Mouse (Mus musculus) midbrain, embryonic 14.5 days (tissue): Measurements from ENCODE around the gene Gm20388. TPM values are rescaled to one million over a fixed set of nuclear protein-coding genes. Genes with fewer than 3 reads are reported as not detected.
"Not testable (repeated sequence)": the region's sequence is repeated elsewhere in the genome, so short reads cannot be mapped to it uniquely, and the experiment has no call there.

Source experiments
- ATAC-seq: fragments of 200-750 bp; cut with Nextera tagmentation; 2 replicates; pipeline ENCODE4 v1.8.0; 2017; ENCODE audit warnings: moderate number of reproducible peaks, moderate library complexity; ENCODE audit not compliant: low FRiP score, low TSS enrichment
- DNase-seq: peaks from one replicate; pipeline ENCODE4 v3.0.0-alpha.2; 2015
- H3K27ac ChIP-seq: fragments of 300-500 bp; sonication (generic); replicated peaks from 2 replicates; pipeline ENCODE4 v1.5.1; 2014; ENCODE audit warnings: mild to moderate bottlenecking, low read depth, low read length, moderate library complexity
- H3K27me3 ChIP-seq: fragments of 300-500 bp; sonication (generic); 2 replicates; pipeline ENCODE4 v1.6.1; 2014; ENCODE audit warnings: low read length, control low read depth, mixed read lengths; ENCODE audit not compliant: control insufficient read depth, insufficient read depth
- H3K36me3 ChIP-seq: fragments of 300-500 bp; sonication (generic); 2 replicates; pipeline ENCODE4 v1.6.1; 2014; ENCODE audit warnings: low read length, control low read depth; ENCODE audit not compliant: control insufficient read depth, insufficient read depth
- H3K4me1 ChIP-seq: fragments of 300-500 bp; sonication (generic); 2 replicates; pipeline ENCODE4 v1.6.1; 2014; ENCODE audit warnings: mild to moderate bottlenecking, antibody characterized with exemption, low read length, control low read depth; ENCODE audit not compliant: control insufficient read depth, insufficient read depth
- H3K4me2 ChIP-seq: fragments of 300-500 bp; sonication (generic); 2 replicates; pipeline ENCODE4 v1.6.1; 2014; ENCODE audit warnings: mild to moderate bottlenecking, low read length, moderate library complexity
- H3K4me3 ChIP-seq: fragments of 300-500 bp; sonication (generic); replicated peaks from 2 replicates; pipeline ENCODE4 v1.5.1; 2014; ENCODE audit warnings: low read depth, low read length
- H3K9ac ChIP-seq: fragments of 300-500 bp; sonication (generic); replicated peaks from 2 replicates; pipeline ENCODE4 v1.6.1; 2014; ENCODE audit warnings: mild to moderate bottlenecking, low read length, moderate library complexity
- H3K9me3 ChIP-seq: fragments of 300-500 bp; sonication (generic); 2 replicates; pipeline ENCODE4 v1.6.1; 2016; ENCODE audit warnings: low read length, control low read depth, mixed read lengths; ENCODE audit not compliant: control insufficient read depth
- WGBS: fragments of 180-500 bp; shearing (Covaris S2); extraction: QIAGEN DNeasy Blood & Tissue Kit; methylation state at CpG from one replicate; pipeline ENCODE4 v1.1.7; 2014; 5-methylcytosine and 5-hydroxymethylcytosine counted together
- polyA plus RNA-seq: library from polyadenylated mRNA; unstranded; fragments of >200 nt; fragmentation: Nextera tagmentation; extraction: Ambion mirVana; gene quantifications from 2 replicates; pipeline ENCODE4 v1.2.1, GENCODE M21; 2014

Gene Gm20388
- polyA plus RNA-seq, 1 experiment from 2014 or later: 4.1 TPM

DNA sequence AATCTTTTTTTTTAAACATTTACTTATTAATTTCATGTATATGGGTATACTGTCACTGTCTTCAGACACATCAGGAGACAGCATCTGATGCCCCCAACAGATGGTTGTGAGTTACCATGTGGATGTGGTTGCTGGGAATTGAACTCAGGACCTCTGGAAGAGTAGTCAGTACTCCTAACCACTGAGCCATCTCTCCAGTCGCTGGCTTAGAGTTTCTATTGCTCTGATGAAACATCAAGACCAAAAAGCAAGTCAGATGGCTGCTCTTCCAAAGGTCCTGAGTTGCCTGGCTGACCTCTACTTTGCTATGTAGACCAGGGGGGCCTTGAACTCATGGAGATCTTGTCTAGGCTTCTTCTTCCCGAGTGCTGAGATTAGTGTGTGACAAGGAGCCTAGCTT, 3715.1 kb downstream of the Gm20388 start:
- Histone ChIP-seq H3K27ac (no peak overlapping the region), H3K4me1 (peaks cover 5% of the 10 kb centered on the region; the same call in 1 of the 2 replicates), H3K4me2 (no peak overlapping the region), H3K27me3 (peaks cover 12% of the 10 kb centered on the region), H3K9ac (no peak overlapping the region), H3K4me3 (no peak overlapping the region), H3K9me3 (no peaks in the 10 kb centered on the region), H3K36me3 (no peaks in the 10 kb centered on the region)
- no peak for ATAC-seq
- no peak for DNase-seq
- WGBS: 25% methylated on average over 2 of the region's 2 CpGs

DNA sequence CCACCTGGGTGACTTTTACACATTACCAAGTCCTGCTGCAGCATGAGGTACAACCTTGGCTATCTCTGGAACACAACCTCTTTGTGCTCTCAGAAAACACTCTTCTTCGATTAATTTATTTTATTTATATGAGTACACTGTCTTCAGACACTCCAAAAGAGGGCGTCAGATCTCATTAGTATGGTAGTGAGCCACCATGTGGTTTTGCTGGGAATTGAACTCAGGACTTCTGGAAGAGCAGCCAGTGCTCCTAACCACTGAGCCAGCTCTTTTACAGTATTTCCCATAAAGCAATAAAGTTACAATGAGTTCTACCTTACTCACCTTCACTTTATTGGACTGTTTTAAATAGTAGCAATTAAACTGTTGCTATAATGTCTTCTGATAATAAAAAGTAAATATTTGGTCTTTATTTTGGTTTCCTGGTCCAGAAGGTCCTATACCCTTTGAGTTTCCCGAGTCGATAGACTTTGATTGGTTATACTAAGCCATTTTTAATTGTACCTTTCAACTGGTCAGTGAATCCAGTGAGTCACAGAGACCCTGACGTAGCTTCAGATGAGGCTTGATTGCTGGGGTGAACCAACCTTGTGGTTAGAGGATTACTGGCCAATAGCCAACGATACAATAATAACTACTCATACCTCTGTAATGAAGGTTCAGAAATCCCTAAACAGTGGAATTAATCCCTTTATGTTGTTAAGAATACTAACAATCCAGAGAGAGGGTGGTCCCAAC, 3716.9 kb downstream of the Gm20388 start:
- no peak for ATAC-seq
- no peak overlapping the region for H3K4me2 ChIP-seq
- H3K27me3 ChIP-seq: peaks cover 12% of the 10 kb centered on the region
- H3K4me3 ChIP-seq: no peak overlapping the region
- peaks cover 5% of the 10 kb centered on the region; the same call in 1 of the 2 replicates for H3K4me1 ChIP-seq
- no peak overlapping the region for H3K27ac ChIP-seq
- no peaks in the 10 kb centered on the region for H3K9me3 ChIP-seq
- no peaks in the 10 kb centered on the region for H3K36me3 ChIP-seq
- DNase-seq: no peak
- H3K9ac ChIP-seq: no peak overlapping the region
- 65% methylated on average over 6 of the region's 6 CpGs for WGBS

DNA sequence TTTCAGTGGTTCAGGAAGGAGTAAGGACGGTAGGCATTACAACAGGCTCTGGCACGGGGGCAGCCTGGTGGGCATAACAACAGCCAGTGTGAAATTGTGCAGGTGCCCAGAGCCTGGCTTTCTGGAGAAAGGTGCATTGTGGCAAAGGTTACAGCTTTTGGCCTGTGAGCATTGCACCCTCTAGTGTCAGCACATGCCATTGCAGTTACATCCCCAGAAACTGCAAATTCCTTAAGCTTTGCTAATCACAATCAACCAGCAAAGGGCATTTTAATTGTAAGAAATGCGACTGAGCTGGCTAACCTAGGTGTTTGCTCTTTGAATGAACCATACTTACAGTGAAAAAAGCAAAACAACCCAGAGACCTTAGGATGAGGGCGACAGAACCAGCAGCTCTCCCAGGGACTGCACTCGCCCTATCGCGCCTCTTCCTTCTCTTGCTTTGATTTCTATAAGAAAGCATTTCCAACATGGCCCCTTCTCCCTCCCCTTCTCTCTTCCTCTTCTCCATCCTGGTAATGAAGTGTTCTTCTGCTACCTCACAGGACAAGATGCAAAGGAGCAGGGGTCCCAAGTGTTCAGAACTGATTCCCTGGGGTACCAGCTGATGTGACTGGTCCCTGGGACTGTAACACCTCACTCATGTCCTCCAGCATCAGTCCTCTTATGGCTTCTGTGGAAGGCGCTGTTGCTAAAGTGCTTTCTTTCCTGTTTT, 3717.8 kb downstream of the Gm20388 start:
- H3K36me3 ChIP-seq: no peaks in the 10 kb centered on the region
- 0 out of 2 replicates have a peak overlapping the region, but pooled peaks have one; percentile 24 for H3K9ac ChIP-seq
- ATAC-seq (no peak), DNase-seq (peak; percentile 78)
- peaks cover 5% of the 10 kb centered on the region; the same call in 1 of the 2 replicates for H3K4me1 ChIP-seq
- 3% methylated on average over 8 of the region's 8 CpGs for WGBS
- H3K9me3 ChIP-seq: no peaks in the 10 kb centered on the region
- peak overlapping the region; percentile 18; the same call in 1 of the 2 replicates for H3K4me3 ChIP-seq
- H3K27me3 ChIP-seq: peaks cover 12% of the 10 kb centered on the region
- peak overlapping the region; percentile 51 for H3K4me2 ChIP-seq
- no peak overlapping the region for H3K27ac ChIP-seq

DNA sequence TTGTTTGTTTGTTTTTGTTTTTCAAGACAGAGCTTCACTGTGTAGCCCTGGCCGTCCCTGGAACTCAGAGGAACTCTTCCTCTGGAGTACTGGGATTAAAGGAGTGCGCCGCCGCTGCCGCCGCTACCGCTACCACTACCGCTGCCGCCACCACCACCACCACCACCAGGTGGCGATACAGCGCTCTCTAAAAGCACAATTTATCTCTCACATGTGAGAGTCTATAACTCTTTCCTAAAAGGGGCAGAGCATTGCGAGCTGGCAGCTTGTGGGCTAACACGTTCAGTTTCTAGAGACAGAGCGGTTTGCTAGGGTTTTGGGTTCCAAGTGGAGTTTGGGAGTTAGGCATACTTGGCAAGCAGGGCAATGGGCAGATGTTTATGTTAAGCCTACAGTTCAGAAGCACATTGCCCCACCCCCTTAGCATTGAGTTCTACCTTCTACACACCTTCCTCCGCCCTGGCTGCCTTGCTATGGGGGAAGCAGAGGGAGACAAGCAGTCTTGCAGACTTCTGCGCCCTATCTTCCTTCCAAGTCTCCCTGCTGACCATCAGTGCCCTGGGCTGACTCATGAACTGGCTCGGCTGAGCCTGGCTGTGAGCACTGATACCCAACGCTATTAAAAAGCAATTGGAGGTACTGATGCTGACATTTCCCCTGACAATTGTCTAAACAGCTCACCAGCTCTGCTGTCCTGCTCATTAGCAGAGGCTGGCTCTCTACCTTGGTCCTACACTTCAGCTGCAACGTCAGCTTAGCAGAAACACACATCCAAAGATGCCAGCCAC, 3718.5 kb downstream of the Gm20388 start:
- H3K4me2 ChIP-seq: peak overlapping the region; percentile 51
- no peak overlapping the region for H3K9ac ChIP-seq
- H3K27ac ChIP-seq: no peak overlapping the region
- ATAC-seq: no peak
- H3K4me1 ChIP-seq: peaks cover 5% of the 10 kb centered on the region; the same call in 1 of the 2 replicates
- WGBS: 11% methylated on average over 19 of the region's 19 CpGs
- no peaks in the 10 kb centered on the region for H3K36me3 ChIP-seq
- peaks cover 12% of the 10 kb centered on the region for H3K27me3 ChIP-seq
- DNase-seq: peak; percentile 93
- no peaks in the 10 kb centered on the region for H3K9me3 ChIP-seq
- H3K4me3 ChIP-seq: peak overlapping the region; percentile 18; the same call in 1 of the 2 replicates

DNA sequence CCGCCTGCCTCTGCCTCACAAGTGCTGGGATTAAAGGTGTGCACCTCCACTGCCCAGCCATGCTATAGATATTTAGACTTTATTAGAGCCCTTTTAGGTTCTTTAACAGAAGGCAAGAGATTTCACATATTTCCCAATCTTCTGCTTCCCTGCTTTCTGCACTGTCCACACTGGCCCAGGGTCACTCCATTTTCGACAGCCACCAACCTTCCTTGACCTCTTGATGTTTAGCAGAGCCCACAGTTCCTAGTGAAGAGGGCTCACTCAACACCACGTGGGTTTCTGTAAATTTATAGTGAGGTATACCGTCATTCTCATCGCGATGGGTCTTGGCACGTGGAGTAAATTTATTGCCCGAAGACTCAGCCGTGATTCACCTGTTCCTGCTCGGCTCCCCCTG, 3719.4 kb downstream of the Gm20388 start:
- H3K4me1 ChIP-seq: peaks cover 5% of the 10 kb centered on the region; the same call in 1 of the 2 replicates
- WGBS: 61% methylated on average over 10 of the region's 10 CpGs
- H3K4me2 ChIP-seq: peak overlapping the region; percentile 35
- no peak overlapping the region for H3K4me3 ChIP-seq
- no peak overlapping the region for H3K27ac ChIP-seq
- peaks cover 5% of the 10 kb centered on the region; the same call in 1 of the 2 replicates for H3K27me3 ChIP-seq
- H3K9me3 ChIP-seq: no peaks in the 10 kb centered on the region
- no peaks in the 10 kb centered on the region for H3K36me3 ChIP-seq
- DNase-seq (no peak), ATAC-seq (no peak)
- no peak overlapping the region for H3K9ac ChIP-seq

DNA sequence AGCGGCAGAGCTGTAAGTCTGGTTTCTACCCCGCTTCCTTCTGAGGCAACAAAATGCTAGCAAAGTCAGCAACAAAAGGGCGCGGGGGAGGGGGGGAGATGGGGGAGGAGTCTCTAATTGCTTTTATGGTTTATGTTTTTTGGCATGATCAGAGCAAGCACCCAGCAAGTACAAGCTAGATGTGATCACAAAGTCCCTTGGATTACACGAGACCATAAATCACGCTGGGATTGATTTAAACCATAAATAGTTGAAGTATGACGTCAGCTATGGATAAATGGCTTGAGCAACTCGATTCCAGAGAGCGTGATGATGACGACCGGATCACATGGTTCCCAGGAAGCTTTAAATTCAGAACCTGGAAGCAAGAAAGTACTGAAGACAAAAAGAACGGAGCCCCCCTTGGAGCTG, 3720.2 kb downstream of the Gm20388 start:
- H3K27ac ChIP-seq: no peak overlapping the region
- DNase-seq (no peak), ATAC-seq (no peak)
- H3K4me2 ChIP-seq: peak overlapping the region; percentile 35
- H3K36me3 ChIP-seq: no peaks in the 10 kb centered on the region
- H3K9me3 ChIP-seq: no peaks in the 10 kb centered on the region
- peaks cover 3% of the 10 kb centered on the region; the same call in 1 of the 2 replicates for H3K27me3 ChIP-seq
- WGBS: 29% methylated on average over 12 of the region's 12 CpGs
- H3K4me3 ChIP-seq: peak overlapping the region; percentile 13; the same call in 1 of the 2 replicates
- peaks cover 5% of the 10 kb centered on the region; the same call in 1 of the 2 replicates for H3K4me1 ChIP-seq
- no peak overlapping the region; the same call in 1 of the 2 replicates for H3K9ac ChIP-seq

DNA sequence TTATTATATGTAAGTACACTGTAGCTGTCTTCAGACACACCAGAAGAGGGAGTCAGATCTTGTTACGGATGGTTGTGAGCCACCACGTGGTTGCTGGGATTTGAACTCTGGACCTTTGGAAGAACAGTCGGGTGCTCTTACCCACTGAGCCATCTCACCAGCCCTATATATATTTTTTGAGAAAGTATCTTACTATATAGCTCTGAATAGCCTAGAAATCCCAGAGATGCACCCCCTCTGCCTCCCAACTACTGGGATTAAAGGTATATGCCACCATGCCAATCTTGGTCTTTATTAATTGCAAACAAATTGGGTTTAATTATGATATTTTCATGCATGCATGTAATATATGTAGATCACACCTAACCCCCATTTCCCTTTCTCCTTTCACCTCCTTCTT, 3721.1 kb downstream of the Gm20388 start:
- not testable (repeated sequence) for DNase-seq, H3K27me3 ChIP-seq, H3K9me3 ChIP-seq, H3K9ac ChIP-seq, H3K36me3 ChIP-seq, H3K27ac ChIP-seq, H3K4me2 ChIP-seq, H3K4me1 ChIP-seq, H3K4me3 ChIP-seq, ATAC-seq
- 67% methylated on average over 3 of the region's 3 CpGs for WGBS

DNA sequence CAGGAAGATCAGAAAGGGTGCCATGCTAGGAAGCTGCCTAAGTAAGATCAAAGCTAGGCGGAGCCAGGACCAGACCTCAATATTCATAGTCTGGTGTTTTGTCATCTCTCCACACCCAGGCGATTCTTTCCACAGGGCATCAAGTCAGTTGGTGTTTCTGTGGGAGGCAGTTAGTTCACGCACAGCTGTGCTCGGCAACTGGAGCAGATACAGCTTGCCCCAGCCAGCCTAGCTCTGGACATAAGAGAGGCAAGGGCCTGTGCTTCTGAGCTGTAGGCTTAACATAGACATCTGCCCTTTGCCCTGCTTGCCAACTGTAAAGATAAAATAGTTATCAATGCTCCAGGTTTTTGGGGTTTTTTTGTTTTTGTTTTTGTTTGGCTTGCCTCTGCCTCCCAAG, 3721.6 kb downstream of the Gm20388 start:
- Histone ChIP-seq H3K27me3 (no peaks in the 10 kb centered on the region; the same call in 1 of the 2 replicates), H3K4me1 (peaks cover 5% of the 10 kb centered on the region; the same call in 1 of the 2 replicates), H3K4me2 (no peak overlapping the region), H3K9me3 (no peaks in the 10 kb centered on the region), H3K9ac (no peak overlapping the region), H3K36me3 (no peaks in the 10 kb centered on the region), H3K4me3 (no peak overlapping the region), H3K27ac (no peak overlapping the region)
- ATAC-seq: no peak
- WGBS: 85% methylated on average over 4 of the region's 4 CpGs
- no peak for DNase-seq
